Mouse (Mus musculus) liver, adult 2 months (tissue): ENCODE data around the gene 3110009E18Rik.

ENCODE experiments used
- CTCF ChIP-seq: fragments of 200-500 bp; IDR thresholded peaks from 2 replicates; pipeline ENCODE4 v1.5.1; 2011; ENCODE audit warnings: low read depth, low read length, control low read depth
- POLR2A ChIP-seq: fragments of 200-500 bp; IDR thresholded peaks from 2 replicates; pipeline ENCODE4 v1.6.1; 2011; ENCODE audit warnings: low read length, control low read depth; ENCODE audit not compliant: insufficient read depth; ENCODE audit errors: extremely low read depth

DNA sequence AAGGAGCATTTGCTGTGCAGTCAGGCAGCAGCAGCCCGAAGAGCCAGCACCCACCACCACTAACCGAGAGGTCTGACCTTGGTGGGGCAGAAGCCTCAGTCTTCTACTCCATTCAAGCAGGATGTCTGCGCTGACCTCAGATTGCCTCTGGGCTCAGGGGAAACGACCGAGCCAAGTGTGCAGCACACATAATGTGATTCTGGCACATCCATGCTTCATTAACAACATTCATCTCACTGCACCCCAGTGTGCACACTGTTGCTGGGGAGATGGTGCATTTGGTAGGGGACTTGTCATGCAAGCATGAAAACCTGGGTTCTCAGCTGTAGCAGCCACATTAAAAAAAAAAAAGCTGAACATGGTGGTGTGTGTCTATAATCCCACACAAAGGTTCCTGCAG is 75.0 kb downstream of the 3110009E18Rik start:
- TF ChIP-seq POLR2A = no peak
- TF ChIP-seq CTCF = no peak
